Mouse (Mus musculus): ENCODE data around the gene Sirt3. TPM values are rescaled to one million over a fixed set of nuclear protein-coding genes. Genes with fewer than 3 reads are reported as not detected.

Sirt3 gene
- polyA plus RNA-seq, 1 experiment from 2014 or later: 17.9 TPM

- ATAC-seq (ENCODE audit: low FRiP score, low TSS enrichment): no peak
- no peak for DNase-seq (ENCODE audit: low spot score)
- no peaks in the 10 kb centered on the region for H3K9me3 ChIP-seq (ENCODE audit: control insufficient read depth, low read length)
- H3K27ac ChIP-seq (replicated peaks): no peak overlapping the region
- WGBS: 84% methylated on average over 12 of the region's 12 CpGs
- H3K4me1 ChIP-seq (replicated peaks; ENCODE audit: control insufficient read depth, insufficient read depth): no peaks in the 10 kb centered on the region
- no peak overlapping the region for H3K9ac ChIP-seq (ENCODE audit: low read length)
- H3K4me3 ChIP-seq (ENCODE audit: low read depth, low read length): no peak overlapping the region
- peaks cover 21% of the 10 kb centered on the region for H3K36me3 ChIP-seq (ENCODE audit: control insufficient read depth, insufficient read depth, low read length)
- TF ChIP-seq CTCF (IDR thresholded peaks at IDR 0.05; ENCODE audit: low read depth) (no peak), EP300 (optimal IDR thresholded peaks at IDR 0.05) (no peak)
- no peak overlapping the region for H3K4me2 ChIP-seq (replicated peaks; ENCODE audit: low read depth)
- H3K27me3 ChIP-seq (ENCODE audit: control insufficient read depth, insufficient read depth, low read length): no peaks in the 10 kb centered on the region
Measured at GRCm38 (mm10) chr7:140864761-140865160, 17.3 kb downstream of the Sirt3 start.

DNA sequence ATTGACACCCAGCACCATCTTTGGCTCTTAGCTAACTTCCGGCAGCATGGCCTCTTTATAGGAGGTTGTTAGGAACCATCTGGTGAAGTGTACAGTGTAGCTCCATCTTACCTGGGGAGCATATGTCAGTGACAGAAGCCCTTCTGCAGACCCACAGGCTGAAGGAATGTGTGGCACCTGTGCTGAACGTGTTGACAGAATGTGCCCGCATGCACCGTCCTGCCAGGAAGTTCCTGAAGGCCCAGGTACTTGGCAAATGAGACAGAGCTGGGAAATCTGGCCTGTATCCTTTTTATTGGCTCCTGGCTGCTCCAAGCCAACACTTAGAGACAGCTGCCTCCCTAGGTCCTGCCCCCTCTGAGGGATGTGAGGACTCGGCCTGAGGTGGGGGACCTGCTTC lies 21.4 kb downstream of the Sirt3 start:
- Histone ChIP-seq H3K9ac (ENCODE audit: low read length) (no peak overlapping the region), H3K9me3 (ENCODE audit: control insufficient read depth, low read length) (no peaks in the 10 kb centered on the region), H3K27ac (replicated peaks) (no peak overlapping the region), H3K4me2 (replicated peaks; ENCODE audit: low read depth) (no peak overlapping the region), H3K27me3 (ENCODE audit: control insufficient read depth, insufficient read depth, low read length) (no peaks in the 10 kb centered on the region), H3K4me3 (ENCODE audit: low read depth, low read length) (no peak overlapping the region), H3K36me3 (ENCODE audit: control insufficient read depth, insufficient read depth, low read length) (peaks cover 21% of the 10 kb centered on the region), H3K4me1 (replicated peaks; ENCODE audit: control insufficient read depth, insufficient read depth) (peaks cover 5% of the 10 kb centered on the region; the same call in 1 of the 2 replicates)
- DNase-seq (ENCODE audit: low spot score) (no peak), ATAC-seq (ENCODE audit: low FRiP score, low TSS enrichment) (no peak)
- TF ChIP-seq CTCF (IDR thresholded peaks at IDR 0.05; ENCODE audit: low read depth) (no peak), EP300 (optimal IDR thresholded peaks at IDR 0.05) (no peak)
- WGBS: 81% methylated on average over 5 of the region's 5 CpGs

DNA sequence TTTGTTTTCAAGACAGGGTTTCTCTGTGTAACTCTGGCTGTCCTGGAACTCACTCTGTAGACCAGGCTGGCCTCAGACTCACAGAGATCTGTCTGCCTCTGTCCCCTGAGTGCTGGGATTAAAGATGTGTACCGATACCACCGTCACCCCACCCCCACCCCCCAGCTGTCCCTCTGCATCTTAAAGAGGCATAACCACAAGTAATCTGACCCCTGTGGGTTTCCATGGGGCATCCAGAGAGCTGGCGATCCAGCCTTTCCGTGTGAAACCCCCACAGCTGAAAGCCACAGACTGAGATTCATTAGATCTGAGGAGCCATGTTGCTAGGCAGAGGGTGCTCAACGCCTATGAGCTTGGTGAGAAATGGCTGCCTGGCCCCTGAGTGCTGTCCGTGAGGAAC lies 22.1 kb downstream of the Sirt3 start:
- no peak overlapping the region for H3K4me2 ChIP-seq (replicated peaks; ENCODE audit: low read depth)
- no peaks in the 10 kb centered on the region for H3K27me3 ChIP-seq (ENCODE audit: control insufficient read depth, insufficient read depth, low read length)
- H3K27ac ChIP-seq (replicated peaks): no peak overlapping the region
- ATAC-seq (ENCODE audit: low FRiP score, low TSS enrichment) (no peak), DNase-seq (ENCODE audit: low spot score) (no peak)
- peaks cover 21% of the 10 kb centered on the region for H3K36me3 ChIP-seq (ENCODE audit: control insufficient read depth, insufficient read depth, low read length)
- 65% methylated on average over 6 of the region's 6 CpGs for WGBS
- TF ChIP-seq EP300 (optimal IDR thresholded peaks at IDR 0.05) (no peak), CTCF (IDR thresholded peaks at IDR 0.05; ENCODE audit: low read depth) (no peak)
- H3K9ac ChIP-seq (ENCODE audit: low read length): no peak overlapping the region
- H3K4me1 ChIP-seq (replicated peaks; ENCODE audit: control insufficient read depth, insufficient read depth): peaks cover 9% of the 10 kb centered on the region; the same call in 1 of the 2 replicates
- H3K4me3 ChIP-seq (ENCODE audit: low read depth, low read length): no peak overlapping the region
- H3K9me3 ChIP-seq (ENCODE audit: control insufficient read depth, low read length): no peaks in the 10 kb centered on the region

- Histone ChIP-seq H3K9ac (ENCODE audit: low read length) (peak overlapping the region; percentile 89; the same call in 1 of the 2 replicates), H3K27me3 (ENCODE audit: control insufficient read depth, insufficient read depth, low read length) (no peaks in the 10 kb centered on the region), H3K4me3 (ENCODE audit: low read depth, low read length) (peak overlapping the region; percentile 78; the same call in 1 of the 2 replicates), H3K4me1 (replicated peaks; ENCODE audit: control insufficient read depth, insufficient read depth) (peaks cover 10% of the 10 kb centered on the region; the same call in 1 of the 2 replicates), H3K36me3 (ENCODE audit: control insufficient read depth, insufficient read depth, low read length) (peaks cover 26% of the 10 kb centered on the region), H3K9me3 (ENCODE audit: control insufficient read depth, low read length) (no peaks in the 10 kb centered on the region), H3K4me2 (replicated peaks; ENCODE audit: low read depth) (peak overlapping the region; percentile 80), H3K27ac (replicated peaks) (no peak overlapping the region)
- ATAC-seq (ENCODE audit: low FRiP score, low TSS enrichment) (no peak), DNase-seq (ENCODE audit: low spot score) (no peak)
- 91% methylated on average over 8 of the region's 8 CpGs for WGBS
- no peak for TF ChIP-seq EP300 (optimal IDR thresholded peaks at IDR 0.05)
- TF ChIP-seq CTCF (IDR thresholded peaks at IDR 0.05; ENCODE audit: low read depth): no peak
Measured at GRCm38 (mm10) chr7:140858746-140859145, 23.4 kb downstream of the Sirt3 start.

- Histone ChIP-seq H3K9ac (ENCODE audit: low read length) (peak within 1 kb of the TSS; percentile 89), H3K27me3 (ENCODE audit: control insufficient read depth, insufficient read depth, low read length) (no peaks in the 10 kb centered on the region), H3K4me3 (ENCODE audit: low read depth, low read length) (peak within 1 kb of the TSS; percentile 78), H3K4me1 (replicated peaks; ENCODE audit: control insufficient read depth, insufficient read depth) (peaks cover 10% of the 10 kb centered on the region; the same call in 1 of the 2 replicates), H3K36me3 (ENCODE audit: control insufficient read depth, insufficient read depth, low read length) (peaks cover 28% of the 10 kb centered on the region), H3K27ac (replicated peaks) (peak within 1 kb of the TSS; percentile 98), H3K9me3 (ENCODE audit: control insufficient read depth, low read length) (no peaks in the 10 kb centered on the region), H3K4me2 (replicated peaks; ENCODE audit: low read depth) (peak within 1 kb of the TSS; percentile 80)
- TF ChIP-seq CTCF (IDR thresholded peaks at IDR 0.05; ENCODE audit: low read depth) (no peak), EP300 (optimal IDR thresholded peaks at IDR 0.05) (no peak)
- peak; percentile 34 for DNase-seq (ENCODE audit: low spot score)
- 28% methylated on average over 39 of the region's 40 CpGs for WGBS
- peak; percentile 13 for ATAC-seq (ENCODE audit: low FRiP score, low TSS enrichment)
Measured at GRCm38 (mm10) chr7:140857550-140858505, 24.3 kb downstream of the Sirt3 start, which contains the start of gene Bet1l. Gene Bet1l (minus strand): TSS chr7:140857577.

All from stomach, postnatal 0 days (tissue).